Mouse (Mus musculus) embryonic fibroblast, embryonic 13.5 days (primary cell): ENCODE measurements around the gene Slc23a4.

Experiments used
- CTCF ChIP-seq: IDR thresholded peaks from 2 replicates; pipeline ENCODE4 v1.5.1; 2011; ENCODE audit warnings: mild to moderate bottlenecking, control low read depth, low read length, moderate library complexity, borderline replicate concordance; ENCODE audit not compliant: insufficient read depth
- POLR2A ChIP-seq: IDR thresholded peaks from 2 replicates; pipeline ENCODE4 v1.6.1; 2011; ENCODE audit warnings: low read depth, mild to moderate bottlenecking, control low read depth, low read length, moderate library complexity

- TF ChIP-seq CTCF (no peak), POLR2A (no peak)
Observed at GRCm38 (mm10) chr6:34971181-34971580, 17.0 kb downstream of the Slc23a4 start.
